Mouse (Mus musculus): Measurements from ENCODE around the gene Ren1.
"Not testable (repeated sequence)": the region's sequence is repeated elsewhere in the genome, so short reads cannot be mapped to it uniquely, and the experiment has no call there.

The Ren1 gene

DNA sequence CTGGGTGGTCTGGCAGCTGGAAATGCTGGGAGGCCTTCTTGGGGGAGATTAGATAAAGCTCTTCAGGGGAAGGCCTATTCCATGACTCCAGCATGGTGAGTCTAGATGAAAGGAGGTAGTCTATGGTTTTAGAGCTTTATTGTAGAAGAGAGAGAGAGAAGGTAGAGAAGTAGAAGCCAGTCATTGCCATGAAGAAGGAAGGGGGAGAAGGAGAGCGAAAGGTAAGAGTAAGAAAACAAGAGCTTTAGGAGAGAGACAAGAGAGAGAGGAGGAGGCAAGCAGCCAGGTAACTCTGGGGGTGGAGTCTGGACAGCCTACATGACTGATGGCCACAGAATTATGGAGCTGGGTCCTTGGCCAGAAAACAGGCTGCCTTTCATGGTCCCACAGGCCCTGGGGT is at the start of gene Ren1:
Gene Ren1 (plus strand): TSS at position 301 of the 400 bp plus-strand sequence.
- no peak for DNase-seq (ENCODE audit: low spot score in 2 of 2)

DNA sequence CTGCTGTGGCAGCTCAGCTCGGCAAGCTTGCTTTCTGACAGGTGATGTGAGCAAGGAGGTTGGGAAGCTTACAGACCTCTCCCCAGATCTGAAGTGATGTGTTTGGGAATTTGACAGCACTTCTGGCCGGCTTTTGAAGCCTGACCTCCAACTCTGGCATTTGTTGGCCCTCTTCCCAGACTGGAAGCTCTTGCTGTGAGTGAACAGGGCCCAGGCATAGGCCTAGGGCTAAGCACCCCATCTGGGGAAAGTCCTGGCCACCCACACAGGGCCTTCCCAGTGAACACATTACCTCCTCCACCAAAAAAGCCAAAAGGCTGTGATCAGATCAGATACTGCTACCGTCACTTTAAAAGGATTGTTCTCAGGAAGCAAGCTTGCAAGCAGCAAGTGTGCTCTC is 47.8 kb upstream of the Ren1 start:
- DNase-seq (ENCODE audit: low spot score in 2 of 2), result no peak

DNA sequence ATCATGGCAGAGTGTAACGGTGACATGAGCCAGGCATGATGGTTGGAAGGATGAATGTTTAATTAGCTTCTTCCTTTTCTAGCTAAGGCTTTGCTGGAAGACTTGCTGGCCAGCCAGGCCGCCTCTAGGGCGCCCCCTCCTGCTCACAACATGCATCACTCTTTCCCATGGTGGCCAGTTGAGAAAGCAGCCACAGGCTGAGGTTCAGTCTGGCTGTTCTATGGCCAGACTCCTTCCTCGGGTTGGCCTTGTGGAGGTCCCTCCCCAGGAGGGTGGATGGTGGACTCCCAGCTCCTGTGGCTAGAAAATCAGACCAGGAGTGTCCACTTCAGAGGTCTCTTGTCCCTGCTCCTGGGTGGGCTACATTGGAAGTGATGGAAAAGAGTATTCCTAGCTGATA is 43.5 kb upstream of the Ren1 start:
- DNase-seq (ENCODE audit: low spot score in 2 of 2), result peak; percentile 65 to 71

DNA sequence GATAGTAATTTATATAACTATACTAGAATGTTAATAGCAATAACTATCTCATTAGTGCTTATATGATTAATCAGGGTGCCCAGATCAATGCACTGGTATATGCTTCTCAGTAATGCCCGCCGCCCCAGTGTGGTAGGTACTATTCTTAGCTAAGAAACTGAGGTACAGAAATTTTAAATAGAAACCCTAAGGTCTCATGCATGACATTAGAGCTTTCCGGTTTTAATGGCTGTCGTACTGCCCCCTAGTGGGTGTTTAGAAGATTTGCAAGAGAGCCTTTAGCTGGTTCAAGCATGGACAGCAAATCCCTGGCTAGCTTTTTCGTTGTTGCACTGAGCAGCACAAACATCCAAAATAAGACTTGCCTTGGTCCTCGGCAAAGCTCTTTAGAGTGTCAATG is 43.0 kb upstream of the Ren1 start:
- no peak for DNase-seq (ENCODE audit: low spot score in 2 of 2)

- no peak for DNase-seq (ENCODE audit: low spot score in 2 of 2)
Observed at GRCm38 (mm10) chr1:133309652-133310267, 40.5 kb upstream of the Ren1 start, which contains the start of gene Golt1a. Gene Golt1a, plus strand, starts transcription at chr1:133309800.

- DNase-seq (ENCODE audit: low spot score in 2 of 2), result no peak
Observed at GRCm38 (mm10) chr1:133311240-133311639, 39.1 kb upstream of the Ren1 start.

DNA sequence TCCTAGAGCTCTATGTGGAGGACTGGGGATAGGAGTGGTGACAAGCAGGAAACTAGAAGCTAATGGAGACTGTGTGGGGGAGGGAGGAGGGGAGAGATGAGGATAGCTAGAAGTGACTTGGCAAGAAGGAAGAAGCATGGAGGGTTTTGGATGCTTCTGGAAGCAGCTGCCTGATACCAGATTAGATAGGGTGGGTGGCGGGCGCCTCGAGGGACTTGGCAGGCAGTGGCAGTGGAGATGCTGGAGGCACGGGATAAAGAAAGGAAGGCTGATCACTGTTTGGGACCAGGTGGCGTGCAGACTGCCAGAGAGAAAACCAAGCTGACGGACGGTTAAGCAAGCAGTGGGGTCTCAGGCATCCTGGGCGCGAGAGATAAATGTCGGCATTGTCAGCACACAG is 38.4 kb upstream of the Ren1 start:
- peak; percentile 37 to 50 for DNase-seq (ENCODE audit: low spot score in 2 of 2)

DNA sequence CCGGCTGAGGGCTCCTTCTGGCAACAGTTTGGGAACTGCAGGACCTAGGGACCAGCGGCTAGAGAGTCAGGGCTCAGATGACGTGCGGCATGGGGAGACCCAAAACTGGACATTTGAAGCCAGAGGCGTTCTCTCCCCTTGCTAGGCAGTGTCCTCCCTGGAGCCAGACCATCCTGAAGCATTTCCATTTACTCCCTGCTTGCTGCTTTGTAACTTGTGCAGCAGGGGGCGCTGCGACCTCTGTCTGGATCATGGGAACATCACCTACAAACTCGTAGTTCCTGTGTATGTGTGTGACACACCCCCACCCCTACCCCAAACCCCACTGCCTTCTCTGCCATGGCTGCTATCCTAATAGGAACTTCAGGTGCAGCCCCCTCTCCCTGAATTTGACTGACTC is 35.9 kb upstream of the Ren1 start:
- peak in 1 of 2 experiments; percentile 35 for DNase-seq (ENCODE audit: low spot score in 2 of 2)

GRCm38 (mm10) chr1:133315775-133316174 is 34.5 kb upstream of the Ren1 start:
- DNase-seq (ENCODE audit: low spot score in 2 of 2), result no peak

GRCm38 (mm10) chr1:133316577-133316976 is 33.7 kb upstream of the Ren1 start:
- no peak for DNase-seq (ENCODE audit: low spot score in 2 of 2)

GRCm38 (mm10) chr1:133317149-133317548 is 33.2 kb upstream of the Ren1 start:
- no peak for DNase-seq (ENCODE audit: low spot score in 2 of 2)

GRCm38 (mm10) chr1:133321267-133321925 is 28.9 kb upstream of the Ren1 start, which contains the start of gene Kiss1:
Gene Kiss1, plus strand, starts transcription at chr1:133321875.
- no peak for DNase-seq (ENCODE audit: low spot score in 2 of 2)

DNA sequence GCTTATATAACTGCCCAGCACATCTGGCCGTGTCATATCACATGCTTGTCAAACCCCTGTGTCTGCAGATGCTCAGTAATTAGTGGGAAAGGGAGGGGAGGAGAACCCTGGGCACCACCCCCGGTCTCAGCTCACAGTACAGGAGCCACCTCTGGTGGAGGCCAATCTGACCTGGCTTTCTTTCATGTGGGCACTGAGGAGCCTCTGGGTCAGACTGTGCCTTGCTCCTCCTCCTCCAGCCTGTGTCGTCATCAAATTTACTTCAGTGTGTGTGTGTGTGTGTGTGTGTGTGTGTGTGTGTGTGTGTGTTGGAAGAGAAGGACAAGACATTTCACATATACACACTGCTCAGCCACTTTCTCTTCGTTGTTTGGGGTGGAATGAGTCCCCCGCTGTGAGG is 27.0 kb upstream of the Ren1 start:
- no peak for DNase-seq (ENCODE audit: low spot score in 2 of 2)

DNA sequence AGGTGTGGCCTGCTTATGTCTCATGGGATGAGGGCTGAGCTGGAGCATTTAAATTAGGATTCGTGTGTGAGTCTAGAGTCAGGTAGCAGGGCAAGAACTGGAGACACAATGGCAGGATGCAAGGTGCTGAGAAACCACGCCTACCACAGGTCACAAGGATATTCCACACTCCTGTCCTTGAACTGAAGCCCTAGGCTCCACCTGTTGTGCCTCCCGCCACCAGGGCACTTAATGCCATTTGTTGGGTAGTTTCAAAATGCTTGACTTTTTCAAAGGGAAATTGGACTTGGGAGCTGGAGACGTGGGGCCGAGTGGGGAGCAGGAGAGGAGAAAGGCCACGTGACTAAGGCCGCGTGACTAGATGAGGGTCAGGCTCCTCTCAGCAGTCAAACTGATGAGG is 24.4 kb upstream of the Ren1 start:
- DNase-seq (ENCODE audit: low spot score in 2 of 2), result no peak

- no peak for DNase-seq (ENCODE audit: low spot score in 2 of 2)
Observed at GRCm38 (mm10) chr1:133327094-133327493, 23.2 kb upstream of the Ren1 start.

GRCm38 (mm10) chr1:133328299-133328795 is 22.0 kb upstream of the Ren1 start:
- no peak for DNase-seq (ENCODE audit: low spot score in 2 of 2)

DNA sequence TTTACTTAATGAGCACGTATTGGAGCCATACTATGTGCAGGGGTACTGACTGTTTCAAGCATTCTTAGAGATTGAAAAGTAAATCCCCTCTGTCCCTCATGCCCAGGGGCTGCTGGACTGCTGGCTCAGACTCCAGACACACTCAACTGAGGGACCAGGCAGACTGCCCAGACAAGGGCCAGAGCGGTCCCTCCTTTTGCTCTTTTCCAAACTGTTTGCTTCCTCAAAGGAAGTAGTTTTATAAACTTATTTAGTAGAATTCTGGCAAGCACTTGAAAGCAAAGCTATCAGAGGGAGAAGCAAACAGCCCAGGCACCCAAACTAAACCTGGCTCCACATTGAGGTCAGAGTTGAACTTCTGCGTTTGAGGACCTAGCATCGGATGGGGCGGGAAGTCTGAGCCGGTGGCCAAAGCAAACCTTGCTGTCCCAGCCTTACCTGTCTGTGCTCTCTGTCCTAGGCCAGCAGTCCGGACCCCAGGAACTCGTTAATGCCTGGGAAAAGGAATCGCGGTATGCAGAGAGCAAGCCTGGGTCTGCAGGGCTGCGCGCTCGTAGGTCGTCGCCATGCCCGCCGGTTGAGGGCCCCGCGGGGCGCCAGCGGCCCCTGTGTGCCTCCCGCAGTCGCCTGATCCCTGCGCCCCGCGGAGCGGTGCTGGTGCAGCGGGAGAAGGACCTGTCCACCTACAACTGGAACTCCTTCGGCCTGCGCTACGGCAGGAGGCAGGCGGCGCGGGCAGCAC is 21.2 kb upstream of the Ren1 start:
- DNase-seq (ENCODE audit: low spot score in 2 of 2), result no peak

DNA sequence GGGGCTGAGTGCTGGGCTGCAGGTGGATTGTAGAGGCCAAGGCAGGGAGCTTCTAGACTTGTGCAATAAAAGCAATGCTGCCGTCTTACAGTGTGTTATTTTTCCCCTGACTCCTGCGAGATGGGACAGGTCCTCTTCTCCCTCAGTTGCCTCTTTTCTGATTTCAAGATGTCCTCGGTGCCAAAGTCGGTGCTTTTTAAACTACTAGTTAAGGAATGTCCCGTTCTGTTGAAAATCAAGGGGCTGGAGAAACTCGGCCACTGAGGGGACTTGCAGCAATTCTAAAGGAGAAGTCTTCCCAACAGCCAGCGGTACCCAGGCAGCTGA is 20.7 kb upstream of the Ren1 start:
- DNase-seq (ENCODE audit: low spot score in 2 of 2), result no peak

DNA sequence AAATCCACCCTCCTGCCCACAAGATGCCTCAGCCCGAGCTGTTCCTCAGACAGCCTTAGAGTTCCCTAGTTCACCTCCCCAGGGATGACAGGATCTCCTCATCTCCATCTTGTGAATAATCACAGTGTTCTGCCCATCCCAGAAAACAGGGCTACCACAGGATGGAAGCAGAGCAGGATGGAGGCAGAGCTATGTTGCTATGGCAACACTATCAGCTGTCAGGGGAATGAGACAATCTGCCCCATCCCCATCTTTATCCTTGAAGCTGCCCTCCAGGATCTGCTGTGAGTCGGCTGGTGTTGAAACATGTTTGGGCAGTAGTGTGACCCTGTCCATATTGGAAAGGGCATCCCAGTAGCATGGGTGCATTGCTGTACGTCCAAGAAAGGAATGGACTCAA is 19.2 kb upstream of the Ren1 start:
- no peak for DNase-seq (ENCODE audit: low spot score in 2 of 2)

GRCm38 (mm10) chr1:133332656-133333430 is 17.5 kb upstream of the Ren1 start:
- no peak for DNase-seq (ENCODE audit: low spot score in 2 of 2)

- DNase-seq (ENCODE audit: low spot score in 2 of 2), result no peak
Observed at GRCm38 (mm10) chr1:133333937-133334336, 16.4 kb upstream of the Ren1 start.

GRCm38 (mm10) chr1:133340403-133340802 is 9.9 kb upstream of the Ren1 start:
- DNase-seq (ENCODE audit: low spot score in 2 of 2), result not testable (repeated sequence)
